Mouse (Mus musculus) E14TG2a.4 (cell line): ENCODE measurements at regions not wholly inside any gene's neighbourhood (a gene's known extent, or its start where the extent isn't known, plus 50 kb on each side); places are given as distances from the start of the nearest gene placed in this dataset.

Source experiments
- CTCF ChIP-seq: conservative IDR thresholded peaks from 2 replicates; pipeline ENCODE4 v1.5.1; 2014; ENCODE audit warnings: low read length
- NANOG ChIP-seq: IDR thresholded peaks from 2 replicates; pipeline ENCODE4 v1.6.1; 2014; ENCODE audit warnings: borderline replicate concordance, low read length, mixed read lengths
- POU5F1 ChIP-seq: IDR thresholded peaks from 2 replicates; pipeline ENCODE4 v1.6.1; 2014; ENCODE audit warnings: low read length, borderline replicate concordance

DNA sequence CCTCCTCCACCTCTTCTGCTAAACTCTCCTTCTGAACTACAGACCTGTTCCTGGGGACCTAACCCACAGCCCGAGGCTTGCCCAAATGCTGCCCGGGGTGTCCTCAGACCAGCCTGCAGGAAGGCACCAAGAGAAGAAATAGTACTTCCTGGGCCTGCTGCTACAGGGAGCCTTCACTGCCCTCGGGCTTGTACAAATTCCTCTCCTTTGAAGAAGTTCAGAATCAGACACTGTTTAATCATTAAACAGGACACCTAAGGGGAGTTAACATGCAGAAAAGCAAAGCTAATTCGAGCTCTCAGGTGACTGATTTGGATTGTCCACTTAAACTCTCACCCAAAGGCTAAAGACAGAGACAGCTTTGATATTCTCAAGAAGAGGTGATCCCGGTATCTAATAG, 651.8 kb downstream of the Dhx35 start:
- TF ChIP-seq CTCF (no peak), NANOG (no peak), POU5F1 (no peak)
